Mouse (Mus musculus) small intestine, adult 10 weeks (tissue): Measurements from ENCODE around the gene Taf3. TPM values are rescaled to one million over a fixed set of nuclear protein-coding genes. Genes with fewer than 3 reads are reported as not detected.

ENCODE experiments used
- polyA plus RNA-seq: library from polyadenylated mRNA; stranded (reverse); fragments of 350-450 nt; fragmentation: Illumina TruSeq; extraction: RNeasy Lipid Tissue Mini Kit (QIAGEN cat#74804); gene quantifications from one replicate; pipeline ENCODE4 v1.2.3, GENCODE M21; 2014; ENCODE audit warnings: low replicate concordance

Taf3 gene
- polyA plus RNA-seq: 6.6 TPM

GRCm38 (mm10) chr2:10048461-10048860, at the start of gene Taf3:
Gene Taf3 (minus strand): TSS chr2:10048596.

DNA sequence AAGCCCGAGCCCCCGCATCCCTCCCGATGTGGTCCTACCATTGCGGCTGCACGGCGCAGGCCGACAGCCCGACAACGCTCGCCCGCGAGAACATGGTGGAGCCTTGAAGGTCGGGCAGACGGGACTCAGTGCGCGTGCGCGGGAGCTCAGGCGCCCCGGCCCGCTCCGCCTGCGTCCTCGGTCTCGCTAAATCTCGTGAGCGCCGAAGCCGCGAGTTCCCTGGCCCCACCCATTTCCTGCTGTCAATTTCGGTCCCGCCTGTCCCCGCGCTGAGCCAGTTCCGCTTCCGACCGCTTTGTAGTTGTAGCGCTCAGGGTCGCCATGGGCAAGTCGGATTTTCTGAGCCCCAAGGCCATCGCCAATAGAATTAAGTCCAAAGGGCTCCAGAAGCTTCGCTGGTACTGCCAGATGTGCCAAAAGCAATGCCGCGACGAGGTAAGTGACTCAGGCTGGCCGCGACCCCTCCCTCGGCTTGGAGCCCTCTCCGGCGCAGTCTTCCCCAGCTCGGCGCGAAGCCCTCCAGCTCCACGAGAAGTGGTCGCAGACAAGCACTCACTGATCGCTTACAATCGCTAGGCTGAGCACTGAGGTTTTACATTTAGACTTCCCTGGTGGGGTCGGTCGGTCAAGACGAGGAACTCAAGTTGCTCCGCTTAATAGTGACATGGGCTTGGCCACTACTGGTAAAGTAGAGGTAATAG, 32.1 kb upstream of the Taf3 start, which contains the start of the genes Atp5c1 and Kin:
Atp5c1 (minus strand) TSS at position 201 of the 701 bp plus-strand sequence.
Kin (plus strand) TSS at position 284 of the 701 bp plus-strand sequence.

DNA sequence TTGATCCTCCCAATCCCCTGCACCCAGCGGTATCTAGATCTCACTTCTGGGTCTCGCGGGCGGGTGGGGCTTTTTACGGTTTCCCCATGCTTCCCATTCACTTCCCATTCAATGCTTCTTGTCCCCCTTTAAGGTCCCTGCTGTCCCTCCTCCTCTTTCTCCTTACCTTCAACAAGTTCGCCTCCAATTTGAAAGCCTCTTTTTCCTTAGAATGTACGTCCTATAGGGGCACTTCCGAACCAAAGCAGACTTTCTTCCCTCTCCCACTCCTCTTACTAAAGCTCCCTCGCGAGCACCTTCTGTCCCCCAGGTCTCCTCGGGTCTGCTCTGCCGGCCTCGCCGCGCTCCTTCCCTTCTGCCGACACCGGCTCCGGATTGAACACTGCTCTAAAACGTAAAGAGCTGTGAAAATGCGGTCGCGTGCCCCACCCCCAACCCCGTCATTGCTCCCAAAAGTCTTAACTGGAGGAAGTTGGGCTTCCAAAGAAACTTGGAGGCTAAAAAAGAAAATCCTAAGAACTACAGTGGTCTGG, 158.7 kb downstream of the Taf3 start, which contains the start of gene Gata3:
Gata3 (minus strand) TSS at position 384 of the 533 bp plus-strand sequence.

GRCm38 (mm10) chr2:9888913-9889650, 159.3 kb downstream of the Taf3 start, which contains the start of gene 9230102O04Rik:
Gene 9230102O04Rik (minus strand): TSS chr2:9889540.

DNA sequence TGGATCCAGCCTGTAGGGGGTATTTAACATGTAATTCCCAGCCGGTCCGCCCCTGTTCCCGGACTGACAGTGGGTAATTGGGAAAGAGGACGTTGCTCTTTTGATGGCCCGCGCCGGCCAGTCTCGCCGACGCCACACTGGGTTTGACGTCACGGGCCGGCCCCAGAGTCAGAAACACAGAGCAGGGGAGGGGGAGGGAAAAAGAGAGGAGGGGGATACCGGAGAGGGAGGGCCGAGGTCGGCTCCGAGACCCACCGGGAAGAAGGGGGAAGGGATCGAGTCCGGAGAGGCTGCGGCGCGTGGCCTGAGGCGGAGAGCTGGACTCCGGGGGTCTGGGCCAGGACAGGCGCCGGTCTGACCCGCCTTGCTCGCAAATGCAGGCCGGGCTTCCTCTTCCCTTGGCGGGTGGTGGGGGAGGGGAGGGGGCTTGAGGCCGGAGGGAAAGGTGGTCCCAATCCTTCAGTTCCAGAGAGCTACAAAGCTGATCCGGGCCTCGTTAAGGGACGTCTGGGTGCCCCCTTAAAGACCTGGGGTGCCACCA, 167.3 kb downstream of the Taf3 start, which contains the start of gene 4930412O13Rik:
4930412O13Rik (plus strand) TSS at position 202 of the 541 bp plus-strand sequence.

Other genes with a start within 250 kb of the Taf3 start
- not detected for gene 4930412O13Rik, start 167.3 kb downstream of the Taf3 start, polyA plus RNA-seq
- gene 9230102O04Rik, start 159.1 kb downstream of the Taf3 start, polyA plus RNA-seq: not detected
- gene Gata3, start 158.6 kb downstream of the Taf3 start, polyA plus RNA-seq: 0.74 TPM
- 1,418 TPM for gene Atp5c1, start 31.9 kb upstream of the Taf3 start, polyA plus RNA-seq
- gene Kin, start 32.0 kb upstream of the Taf3 start, polyA plus RNA-seq: 27.7 TPM
- 0.30 TPM for gene Itih2, start 82.8 kb upstream of the Taf3 start, polyA plus RNA-seq
- gene Itih5, start 105.0 kb upstream of the Taf3 start, polyA plus RNA-seq: 29.4 TPM